Mouse (Mus musculus): Measurements from ENCODE around the gene Anp32b.

DNA sequence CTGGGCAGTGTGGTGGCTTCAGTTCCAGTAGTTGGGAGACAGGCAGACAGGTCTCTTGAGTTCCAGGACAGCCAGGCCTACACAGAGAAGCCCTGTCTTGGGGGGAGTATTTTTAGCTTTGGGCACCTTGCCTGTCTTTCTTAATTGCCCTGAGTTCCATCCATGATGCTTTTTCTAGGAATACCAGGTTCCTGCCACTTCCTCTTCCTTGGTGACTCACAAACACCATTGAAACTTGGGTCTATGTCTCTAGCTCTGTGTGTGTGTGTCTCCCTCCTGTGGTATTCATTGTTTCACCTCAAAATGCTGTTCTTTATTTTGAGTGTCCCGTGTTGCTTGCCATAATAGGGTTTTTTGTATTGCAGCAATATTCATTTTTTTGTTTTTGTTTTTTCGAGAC lies 7.7 kb downstream of the Anp32b start:
- TF ChIP-seq CTCF (IDR thresholded peaks at IDR 0.05; ENCODE audit: control insufficient read depth, insufficient read depth, insufficient read length) (no peak), USF1 (IDR thresholded peaks at IDR 0.05; ENCODE audit: low read depth) (no peak), CEBPB (IDR thresholded peaks at IDR 0.05; ENCODE audit: low read depth) (no peak), FOSL1 (IDR thresholded peaks at IDR 0.05; ENCODE audit: insufficient read depth, low read length, poor library complexity, severe bottlenecking) (no peak), MYOD1 (IDR thresholded peaks at IDR 0.05; ENCODE audit: control insufficient read depth, insufficient read length, low read depth) (no peak), MAX (IDR thresholded peaks at IDR 0.05) (no peak), MYOG (IDR thresholded peaks at IDR 0.05; ENCODE audit: control insufficient read depth, extremely low read depth, insufficient read length) (no peak)
